Mouse (Mus musculus) MEL (cell line): ENCODE measurements around the gene Hid1. TPM values are rescaled to one million over a fixed set of nuclear protein-coding genes. Genes with fewer than 3 reads are reported as not detected.

Experiments used
- DNase-seq: peaks from one replicate; pipeline ENCODE4 v3.0.0; 2011; ENCODE audit warnings: low read depth, low spot score
- H3K27ac ChIP-seq: 2 replicates; pipeline ENCODE4 v1.5.1; 2012; ENCODE audit warnings: low read depth, mild to moderate bottlenecking, control low read depth, low read length, moderate library complexity; ENCODE audit not compliant: control insufficient read depth
- H3K27me3 ChIP-seq, 2 experiments: fragments of 150-350 bp in 1 of 2; sonication (generic) in 1 of 2; 2 replicates each; pipeline ENCODE4 v1.6.1; 2012; ENCODE audit warnings: low read length in 2 of 2, mild to moderate bottlenecking in 2 of 2, improper control_type of control experiment in 1 of 2, moderate library complexity in 1 of 2; ENCODE audit not compliant: insufficient read depth in 2 of 2, control insufficient read depth in 1 of 2
- H3K36me3 ChIP-seq, 2 experiments: 2 replicates each; pipeline ENCODE4 v1.6.1; 2012 to 2014; ENCODE audit warnings: low read length in 2 of 2, improper control_type of control experiment in 1 of 2, inconsistent platforms in 1 of 2, mild to moderate bottlenecking in 1 of 2; ENCODE audit not compliant: insufficient read depth in 2 of 2, control insufficient read depth in 1 of 2
- H3K4me1 ChIP-seq, 2 experiments: fragments of 150-350 bp in 1 of 2; sonication (generic) in 1 of 2; 2 replicates each; pipeline ENCODE4 v1.6.1; 2012; ENCODE audit warnings: low read length in 2 of 2, improper control_type of control experiment in 1 of 2, mild to moderate bottlenecking in 1 of 2; ENCODE audit not compliant: insufficient read depth in 2 of 2, control insufficient read depth in 1 of 2
- H3K4me3 ChIP-seq, 2 experiments: fragments of 150-350 bp in 1 of 2; sonication (generic) in 1 of 2; 2 replicates each; pipeline ENCODE4 v1.5.1; 2012; ENCODE audit warnings: low read depth in 2 of 2, low read length in 2 of 2, mild to moderate bottlenecking in 2 of 2, moderate library complexity in 2 of 2, control low read depth in 1 of 2, improper control_type of control experiment in 1 of 2; ENCODE audit not compliant: control insufficient read depth in 1 of 2, insufficient read depth in 1 of 2
- H3K79me2 ChIP-seq: 2 replicates; pipeline ENCODE4 v1.6.1; 2012; ENCODE audit warnings: mild to moderate bottlenecking, low read length, moderate library complexity; ENCODE audit not compliant: control insufficient read depth, poor library complexity, insufficient read depth
- H3K9ac ChIP-seq: 2 replicates; pipeline ENCODE4 v1.6.1; 2012; ENCODE audit warnings: low read depth, mild to moderate bottlenecking, control low read depth, low read length, moderate library complexity; ENCODE audit not compliant: control insufficient read depth, poor library complexity, severe bottlenecking
- H3K9me3 ChIP-seq: fragments of 150-350 bp; sonication (generic); replicated peaks from 2 replicates; pipeline ENCODE4 v1.6.1; 2012; ENCODE audit warnings: mild to moderate bottlenecking, low read length, improper control_type of control experiment, moderate library complexity; ENCODE audit not compliant: insufficient read depth
- BHLHE40 ChIP-seq: IDR thresholded peaks from 2 replicates; pipeline ENCODE4 v1.6.1; 2012; ENCODE audit warnings: low read depth, mild to moderate bottlenecking, inconsistent platforms, low read length, improper control_type of control experiment, borderline replicate concordance
- CHD2 ChIP-seq: IDR thresholded peaks from 2 replicates; pipeline ENCODE4 v1.6.1; 2011; ENCODE audit warnings: low read length, improper control_type of control experiment
- E2F4 ChIP-seq: IDR thresholded peaks from 2 replicates; pipeline ENCODE4 v1.6.1; 2011; ENCODE audit warnings: low read depth, low read length, improper control_type of control experiment, borderline replicate concordance
- ELF1 ChIP-seq: IDR thresholded peaks from 2 replicates; pipeline ENCODE4 v1.6.1; 2014; ENCODE audit warnings: low read depth, mild to moderate bottlenecking, inconsistent platforms, low read length, improper control_type of control experiment, moderate library complexity
- EP300 ChIP-seq, 2 experiments: IDR thresholded peaks; 2 replicates each; pipeline ENCODE4 v1.6.1; 2011; ENCODE audit warnings: improper control_type of control experiment in 2 of 2, low read length in 2 of 2, low read depth in 1 of 2, mild to moderate bottlenecking in 1 of 2
- ETS1 ChIP-seq: IDR thresholded peaks from 2 replicates; pipeline ENCODE4 v1.6.1; 2012; ENCODE audit warnings: low read depth, mild to moderate bottlenecking, inconsistent platforms, low read length, improper control_type of control experiment, moderate library complexity
- GATA1 ChIP-seq: IDR thresholded peaks from 2 replicates; pipeline ENCODE4 v1.6.1; 2011; ENCODE audit warnings: low read depth, low read length, improper control_type of control experiment
- HCFC1 ChIP-seq: IDR thresholded peaks from 2 replicates; pipeline ENCODE4 v1.6.1; 2012; ENCODE audit warnings: low read depth, mild to moderate bottlenecking, inconsistent platforms, low read length, improper control_type of control experiment, moderate library complexity
- KAT2A ChIP-seq: conservative IDR thresholded peaks from 2 replicates; pipeline ENCODE4 v1.6.1; 2012; ENCODE audit warnings: low read depth, low read length, improper control_type of control experiment, inconsistent platforms
- MAFK ChIP-seq: IDR thresholded peaks from 2 replicates; pipeline ENCODE4 v1.6.1; 2011; ENCODE audit warnings: low read depth, mild to moderate bottlenecking, low read length, improper control_type of control experiment, borderline replicate concordance
- MAX ChIP-seq: IDR thresholded peaks from 2 replicates; pipeline ENCODE4 v1.6.1; 2011; ENCODE audit warnings: low read length, improper control_type of control experiment
- MAZ ChIP-seq: IDR thresholded peaks from 2 replicates; pipeline ENCODE4 v1.6.1; 2012; ENCODE audit warnings: low read depth, mild to moderate bottlenecking, inconsistent platforms, low read length, improper control_type of control experiment
- MEF2A ChIP-seq: IDR thresholded peaks from 2 replicates; pipeline ENCODE4 v1.6.1; 2014; ENCODE audit warnings: low read depth, mild to moderate bottlenecking, inconsistent platforms, low read length, improper control_type of control experiment; ENCODE audit not compliant: poor library complexity, insufficient replicate concordance, severe bottlenecking; ENCODE audit errors: extremely low read depth
- MXI1 ChIP-seq: IDR thresholded peaks from 2 replicates; pipeline ENCODE4 v1.6.1; 2011; ENCODE audit warnings: mild to moderate bottlenecking, low read depth, low read length, improper control_type of control experiment
- NELFE ChIP-seq: IDR thresholded peaks from 2 replicates; pipeline ENCODE4 v1.6.1; 2011; ENCODE audit warnings: low read depth, low read length, improper control_type of control experiment
- POLR2A ChIP-seq, 2 experiments: IDR thresholded peaks; 2 replicates each; pipeline ENCODE4 v1.6.1; 2011 to 2012; ENCODE audit warnings: low read length in 2 of 2, mild to moderate bottlenecking in 2 of 2, control low read depth in 1 of 2, improper control_type of control experiment in 1 of 2, low read depth in 1 of 2, moderate library complexity in 1 of 2; ENCODE audit not compliant: control insufficient read depth in 1 of 2, insufficient read depth in 1 of 2, poor library complexity in 1 of 2
- POLR2AphosphoS2 ChIP-seq: IDR thresholded peaks from 2 replicates; pipeline ENCODE4 v1.6.1; 2011; ENCODE audit warnings: low read length, improper control_type of control experiment
- POLR2AphosphoS5 ChIP-seq: IDR thresholded peaks from 2 replicates; pipeline ENCODE4 v1.6.1; 2012; ENCODE audit warnings: low read depth, borderline replicate concordance, mild to moderate bottlenecking, inconsistent platforms, low read length, moderate library complexity, mixed read lengths
- SMC3 ChIP-seq: IDR thresholded peaks from 2 replicates; pipeline ENCODE4 v1.6.1; 2011; ENCODE audit warnings: low read depth, low read length, improper control_type of control experiment
- TCF12 ChIP-seq: IDR thresholded peaks from 2 replicates; pipeline ENCODE4 v1.6.1; 2014; ENCODE audit warnings: low read depth, mild to moderate bottlenecking, inconsistent platforms, low read length, improper control_type of control experiment, moderate library complexity
- USF1 ChIP-seq: IDR thresholded peaks from 2 replicates; pipeline ENCODE4 v1.6.1; 2014; ENCODE audit warnings: low read depth, mild to moderate bottlenecking, inconsistent platforms, low read length, improper control_type of control experiment, moderate library complexity
- ZC3H11A ChIP-seq: IDR thresholded peaks from 2 replicates; pipeline ENCODE4 v1.6.1; 2012; ENCODE audit warnings: low read depth, mild to moderate bottlenecking, inconsistent platforms, low read length, improper control_type of control experiment
- ZKSCAN1 ChIP-seq: IDR thresholded peaks from 2 replicates; pipeline ENCODE4 v1.6.1; 2012; ENCODE audit warnings: low read depth, mild to moderate bottlenecking, inconsistent platforms, low read length, improper control_type of control experiment, moderate library complexity
- ZMIZ1 ChIP-seq: IDR thresholded peaks from 2 replicates; pipeline ENCODE4 v1.6.1; 2012; ENCODE audit warnings: low read depth, mild to moderate bottlenecking, inconsistent platforms, low read length, improper control_type of control experiment, moderate library complexity
- ZNF384 ChIP-seq: IDR thresholded peaks from 2 replicates; pipeline ENCODE4 v1.6.1; 2012; ENCODE audit warnings: low read depth, mild to moderate bottlenecking, inconsistent platforms, low read length, improper control_type of control experiment
- polyA plus RNA-seq, 2 experiments: library from polyadenylated mRNA; stranded (reverse) in 1 of 2; unstranded in 1 of 2; fragments of >175 nt in 1 of 2; fragments of >200 nt in 1 of 2; gene quantifications; 2 replicates each; pipeline versions ENCODE4 v1.2.1 to v1.2.4; 2012; ENCODE audit warnings: low replicate concordance in 2 of 2, low read depth in 1 of 2; ENCODE audit not compliant: insufficient read length in 2 of 2, insufficient read depth in 1 of 2, missing spikeins in 1 of 2
- total RNA-seq: library from RNA; depleted of rRNA; stranded (reverse); fragments of 300-350 nt; gene quantifications from 2 replicates; pipeline ENCODE4 v1.2.3, GENCODE M21; 2012

The Hid1 gene
- total and polyA plus RNA-seq, 3 experiments: 1.1 to 3.0 TPM; not detected in 1

DNA sequence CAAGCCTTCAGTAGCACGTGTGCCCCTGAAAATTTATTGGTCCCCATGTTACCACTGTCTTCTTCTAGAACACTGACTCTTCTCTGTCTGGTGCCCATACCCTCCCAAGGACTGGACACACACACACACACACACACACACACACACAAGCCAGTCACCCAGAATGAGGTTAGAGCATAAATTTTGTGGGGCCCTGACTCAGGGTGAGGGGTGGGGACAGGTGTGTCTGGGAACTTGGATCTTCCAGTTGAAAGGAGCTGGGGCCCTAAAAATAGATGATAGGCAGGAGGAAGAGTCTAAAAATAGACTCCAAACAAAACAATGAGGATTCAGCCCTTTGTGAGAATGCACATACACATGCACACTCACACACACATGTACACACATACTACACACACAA lies 58.8 kb downstream of the Hid1 start:
- H3K9ac ChIP-seq: no peak overlapping the region

DNA sequence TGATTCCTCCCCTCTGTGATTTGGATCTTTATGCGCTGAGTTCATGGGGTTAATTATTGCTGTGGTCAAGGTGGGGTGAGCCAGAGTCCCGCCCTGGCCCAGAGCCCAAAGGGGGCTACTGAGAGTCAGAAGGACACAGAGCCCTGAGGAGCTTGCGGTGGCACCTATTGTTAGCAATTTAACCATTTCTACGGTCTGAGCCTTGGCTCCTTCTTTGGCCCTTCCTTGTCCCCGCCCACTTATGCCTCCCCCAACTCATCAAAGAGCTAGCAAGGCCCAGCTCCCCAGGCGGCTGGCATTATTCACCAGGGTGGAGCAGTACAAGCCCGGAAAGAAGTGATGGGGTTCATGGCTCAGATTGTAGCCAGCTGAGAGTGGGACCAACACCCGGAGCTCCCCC lies 60.7 kb downstream of the Hid1 start, which contains the start of gene Otop2:
Gene Otop2, plus strand, starts transcription at position 301 of the 400 bp plus-strand sequence.
- Histone ChIP-seq H3K9me3 (no peaks in the 10 kb centered on the region), H3K36me3 (no peaks in the 10 kb centered on the region), H3K27me3 (peaks cover 0 to 8% of the 10 kb centered on the region in 2 experiments), H3K4me3 (no peak within 1 kb of the TSS), H3K79me2 (no peaks in the 10 kb centered on the region), H3K4me1 (no peaks in the 10 kb centered on the region), H3K27ac (no peak within 1 kb of the TSS), H3K9ac (no peak within 1 kb of the TSS)
- no peak for TF ChIP-seq HCFC1
- no peak for TF ChIP-seq GATA1
- TF ChIP-seq E2F4: no peak
- no peak for TF ChIP-seq MAFK
- no peak for TF ChIP-seq MEF2A
- no peak for TF ChIP-seq ZNF384
- no peak for TF ChIP-seq ZMIZ1
- TF ChIP-seq ELF1: no peak
- TF ChIP-seq TCF12: no peak
- TF ChIP-seq KAT2A: no peak
- no peak for TF ChIP-seq ZKSCAN1
- TF ChIP-seq POLR2AphosphoS5: no peak
- no peak for TF ChIP-seq MAX
- no peak for TF ChIP-seq USF1
- no peak for TF ChIP-seq ETS1
- TF ChIP-seq POLR2A (IDR thresholded peaks at IDR 0.05; ENCODE audit: control insufficient read depth in 1 of 2, insufficient read depth in 1 of 2, low read depth in 1 of 2, low read length in 2 of 2, poor library complexity in 1 of 2): no peak
- no peak for DNase-seq

More for the DNA sequence above, 58.8 kb downstream of the Hid1 start:
- Histone ChIP-seq H3K79me2 (no peaks in the 10 kb centered on the region), H3K9me3 (no peaks in the 10 kb centered on the region), H3K4me1 (no peaks in the 10 kb centered on the region), H3K4me3 (no peak overlapping the region), H3K27ac (no peak overlapping the region), H3K36me3 (no peaks in the 10 kb centered on the region), H3K27me3 (peaks cover 7 to 10% of the 10 kb centered on the region in 2 experiments)
- no peak for DNase-seq
- TF ChIP-seq GATA1 (no peak), CHD2 (no peak), ZC3H11A (no peak), SMC3 (no peak), ZMIZ1 (no peak), MXI1 (no peak), EP300 (IDR thresholded peaks at IDR 0.05; ENCODE audit: low read depth in 1 of 2, low read length in 2 of 2) (no peak), NELFE (no peak), MEF2A (no peak), MAX (no peak), POLR2A (IDR thresholded peaks at IDR 0.05; ENCODE audit: control insufficient read depth in 1 of 2, insufficient read depth in 1 of 2, low read depth in 1 of 2, low read length in 2 of 2, poor library complexity in 1 of 2) (no peak), POLR2AphosphoS2 (no peak), ELF1 (no peak), BHLHE40 (no peak), MAZ (no peak)
